Mouse (Mus musculus) liver, embryonic 12.5 days (tissue): ENCODE measurements around the gene Gprc5c. TPM values are rescaled to one million over a fixed set of nuclear protein-coding genes. Genes with fewer than 3 reads are reported as not detected.

Experiments used
- ATAC-seq: fragments of 200-750 bp; cut with Nextera tagmentation; 2 replicates; pipeline ENCODE4 v1.8.0; 2017; ENCODE audit warnings: moderate number of reproducible peaks, mild to moderate bottlenecking, moderate library complexity
- H3K27ac ChIP-seq: fragments of 300-500 bp; sonication (generic); 2 replicates; pipeline ENCODE4 v1.5.1; 2016; ENCODE audit warnings: mild to moderate bottlenecking
- H3K27me3 ChIP-seq: fragments of 300-500 bp; sonication (generic); replicated peaks from 2 replicates; pipeline ENCODE4 v1.6.1; 2016; ENCODE audit warnings: mild to moderate bottlenecking, moderate library complexity
- H3K36me3 ChIP-seq: fragments of 300-500 bp; sonication (generic); 2 replicates; pipeline ENCODE4 v1.6.1; 2016; ENCODE audit warnings: mild to moderate bottlenecking, moderate library complexity
- H3K4me1 ChIP-seq: fragments of 300-500 bp; sonication (generic); 2 replicates; pipeline ENCODE4 v1.6.1; 2016
- H3K4me2 ChIP-seq: fragments of 300-500 bp; sonication (generic); 2 replicates; pipeline ENCODE4 v1.6.1; 2016; ENCODE audit warnings: mild to moderate bottlenecking, moderate library complexity
- H3K4me3 ChIP-seq: fragments of 300-500 bp; sonication (generic); 2 replicates; pipeline ENCODE4 v1.5.1; 2016; ENCODE audit warnings: mild to moderate bottlenecking, moderate library complexity
- H3K9ac ChIP-seq: fragments of 300-500 bp; sonication (generic); 2 replicates; pipeline ENCODE4 v1.6.1; 2016; ENCODE audit warnings: mild to moderate bottlenecking, moderate library complexity
- H3K9me3 ChIP-seq: fragments of 300-500 bp; sonication (generic); replicated peaks from 2 replicates; pipeline ENCODE4 v1.6.1; 2016; ENCODE audit warnings: mild to moderate bottlenecking, moderate library complexity
- WGBS: fragments of 180-500 bp; shearing (Covaris S2); methylation state at CpG from one replicate; pipeline ENCODE4 v1.1.7; 2016; ENCODE audit not compliant: insufficient replicate concordance; 5-methylcytosine and 5-hydroxymethylcytosine counted together
- polyA plus RNA-seq: library from polyadenylated mRNA; unstranded; fragments of >200 nt; fragmentation: Nextera tagmentation; extraction: Ambion mirVana; gene quantifications from 2 replicates; pipeline ENCODE4 v1.2.1, GENCODE M21; 2016

Gprc5c gene
- polyA plus RNA-seq, result 14.3 TPM in 2 replicates

GRCm38 (mm10) chr11:114850452-114851268, at the start of gene Gprc5c:
Gene Gprc5c (plus strand): TSS chr11:114851152.
- peaks cover 73% of the 10 kb centered on the region for H3K27me3 ChIP-seq
- peak within 1 kb of the TSS; percentile 59 for H3K9ac ChIP-seq
- 2% methylated on average over 37 of the region's 43 CpGs for WGBS
- no peaks in the 10 kb centered on the region for H3K36me3 ChIP-seq
- H3K9me3 ChIP-seq, result no peaks in the 10 kb centered on the region
- H3K4me3 ChIP-seq, result peak within 1 kb of the TSS; percentile 57
- peaks cover 60% of the 10 kb centered on the region for H3K4me1 ChIP-seq
- peak; percentile 21; the same call in 1 of the 2 replicates for ATAC-seq
- H3K4me2 ChIP-seq, result peak within 1 kb of the TSS; percentile 77
- H3K27ac ChIP-seq, result peak within 1 kb of the TSS; percentile 73

- no peak for ATAC-seq
- Histone ChIP-seq H3K4me2 (no peak overlapping the region), H3K27me3 (0 out of 2 replicates have a peak, but pooled peaks cover 7% of the 10 kb centered on the region), H3K4me3 (no peak overlapping the region), H3K36me3 (no peaks in the 10 kb centered on the region), H3K27ac (no peak overlapping the region), H3K4me1 (no peaks in the 10 kb centered on the region; the same call in 1 of the 2 replicates), H3K9me3 (no peaks in the 10 kb centered on the region), H3K9ac (no peak overlapping the region)
- WGBS, result 74% methylated on average over 1 of the region's 1 CpGs
Measured at GRCm38 (mm10) chr11:114801906-114802305, 49.0 kb upstream of the Gprc5c start.

GRCm38 (mm10) chr11:114802540-114803267, 48.2 kb upstream of the Gprc5c start:
- Histone ChIP-seq H3K4me1 (peaks cover 4% of the 10 kb centered on the region), H3K27ac (no peak overlapping the region), H3K9ac (no peak overlapping the region), H3K27me3 (no peaks in the 10 kb centered on the region), H3K4me2 (no peak overlapping the region), H3K9me3 (no peaks in the 10 kb centered on the region), H3K36me3 (no peaks in the 10 kb centered on the region), H3K4me3 (no peak overlapping the region)
- WGBS, result 51% methylated on average over 15 of the region's 15 CpGs
- no peak for ATAC-seq

- Histone ChIP-seq H3K9ac (no peak overlapping the region), H3K4me1 (peaks cover 11% of the 10 kb centered on the region), H3K36me3 (no peaks in the 10 kb centered on the region), H3K27me3 (no peaks in the 10 kb centered on the region), H3K9me3 (no peaks in the 10 kb centered on the region), H3K27ac (no peak overlapping the region), H3K4me3 (no peak overlapping the region), H3K4me2 (no peak overlapping the region)
- no peak for ATAC-seq
- WGBS, result 55% methylated on average over 8 of the region's 8 CpGs
Measured at GRCm38 (mm10) chr11:114803990-114804389, 47.0 kb upstream of the Gprc5c start.

GRCm38 (mm10) chr11:114807025-114807424, 43.9 kb upstream of the Gprc5c start:
- WGBS, result 47% methylated on average over 2 of the region's 2 CpGs

GRCm38 (mm10) chr11:114807686-114808427, 43.1 kb upstream of the Gprc5c start:
- WGBS, result 30% methylated on average over 14 of the region's 14 CpGs
- Histone ChIP-seq H3K27ac (no peak overlapping the region), H3K4me1 (peaks cover 12% of the 10 kb centered on the region), H3K27me3 (no peaks in the 10 kb centered on the region), H3K9me3 (no peaks in the 10 kb centered on the region), H3K36me3 (no peaks in the 10 kb centered on the region), H3K9ac (no peak overlapping the region), H3K4me2 (no peak overlapping the region), H3K4me3 (no peak overlapping the region)
- ATAC-seq, result peak; percentile 41; the same call in 1 of the 2 replicates

More at GRCm38 (mm10) chr11:114807025-114807424, 43.9 kb upstream of the Gprc5c start:
- H3K4me3 ChIP-seq, result no peak overlapping the region
- H3K27me3 ChIP-seq, result no peaks in the 10 kb centered on the region
- ATAC-seq, result no peak
- peaks cover 11% of the 10 kb centered on the region for H3K4me1 ChIP-seq
- H3K9ac ChIP-seq, result no peak overlapping the region
- no peak overlapping the region for H3K4me2 ChIP-seq
- H3K36me3 ChIP-seq, result no peaks in the 10 kb centered on the region
- H3K9me3 ChIP-seq, result no peaks in the 10 kb centered on the region
- H3K27ac ChIP-seq, result no peak overlapping the region

- Histone ChIP-seq H3K4me1 (peaks cover 14% of the 10 kb centered on the region), H3K9ac (no peak overlapping the region), H3K9me3 (no peaks in the 10 kb centered on the region), H3K4me2 (no peak overlapping the region), H3K4me3 (no peak overlapping the region), H3K27ac (no peak overlapping the region), H3K27me3 (no peaks in the 10 kb centered on the region), H3K36me3 (no peaks in the 10 kb centered on the region)
- 33% methylated on average over 1 of the region's 1 CpGs for WGBS
- ATAC-seq, result no peak
Measured at GRCm38 (mm10) chr11:114809371-114809770, 41.6 kb upstream of the Gprc5c start.

GRCm38 (mm10) chr11:114810344-114810743, 40.6 kb upstream of the Gprc5c start:
- Histone ChIP-seq H3K9me3 (no peaks in the 10 kb centered on the region), H3K4me3 (no peak overlapping the region), H3K27ac (no peak overlapping the region), H3K27me3 (no peaks in the 10 kb centered on the region), H3K9ac (no peak overlapping the region), H3K4me1 (peaks cover 14% of the 10 kb centered on the region), H3K36me3 (no peaks in the 10 kb centered on the region), H3K4me2 (no peak overlapping the region)
- no peak for ATAC-seq
- WGBS, result 19% methylated on average over 4 of the region's 4 CpGs

- Histone ChIP-seq H3K9ac (no peak overlapping the region), H3K4me3 (no peak overlapping the region), H3K4me1 (peaks cover 9% of the 10 kb centered on the region), H3K9me3 (no peaks in the 10 kb centered on the region), H3K4me2 (no peak overlapping the region), H3K36me3 (no peaks in the 10 kb centered on the region), H3K27me3 (no peaks in the 10 kb centered on the region), H3K27ac (no peak overlapping the region)
- 21% methylated on average over 6 of the region's 6 CpGs for WGBS
- ATAC-seq, result peak; percentile 31; the same call in 1 of the 2 replicates
Measured at GRCm38 (mm10) chr11:114812731-114813240, 38.2 kb upstream of the Gprc5c start.

- peaks cover 15% of the 10 kb centered on the region; the same call in 1 of the 2 replicates for H3K4me1 ChIP-seq
- no peak overlapping the region for H3K27ac ChIP-seq
- no peaks in the 10 kb centered on the region for H3K36me3 ChIP-seq
- no peak overlapping the region for H3K4me2 ChIP-seq
- H3K4me3 ChIP-seq, result no peak overlapping the region
- H3K9me3 ChIP-seq, result no peaks in the 10 kb centered on the region
- ATAC-seq, result no peak
- H3K27me3 ChIP-seq, result no peaks in the 10 kb centered on the region
- 61% methylated on average over 11 of the region's 11 CpGs for WGBS
- H3K9ac ChIP-seq, result no peak overlapping the region
Measured at GRCm38 (mm10) chr11:114814873-114815592, 35.9 kb upstream of the Gprc5c start.

GRCm38 (mm10) chr11:114816934-114817333, 34.0 kb upstream of the Gprc5c start:
- H3K9me3 ChIP-seq, result no peaks in the 10 kb centered on the region
- 84% methylated on average over 4 of the region's 4 CpGs for WGBS
- no peak overlapping the region for H3K4me2 ChIP-seq
- H3K9ac ChIP-seq, result no peak overlapping the region
- H3K27me3 ChIP-seq, result no peaks in the 10 kb centered on the region
- H3K4me3 ChIP-seq, result no peak overlapping the region
- peaks cover 15% of the 10 kb centered on the region; the same call in 1 of the 2 replicates for H3K4me1 ChIP-seq
- ATAC-seq, result no peak
- H3K36me3 ChIP-seq, result no peaks in the 10 kb centered on the region
- H3K27ac ChIP-seq, result no peak overlapping the region
